Mouse (Mus musculus) liver, adult (tissue): ENCODE results near the gene Cacng5.

Source experiments
- GATA4 ChIP-seq: IDR thresholded peaks from 2 replicates; pipeline ENCODE4 v1.6.1; 2014; ENCODE audit warnings: mild to moderate bottlenecking, low read length; ENCODE audit not compliant: insufficient replicate concordance

The Cacng5 gene

GRCm38 (mm10) chr11:107833351-107834040, 81.4 kb downstream of the Cacng5 start:
- TF ChIP-seq GATA4: no peak
